Mouse (Mus musculus): ENCODE data around the gene Camkmt. TPM values are rescaled to one million over a fixed set of nuclear protein-coding genes. Genes with fewer than 3 reads are reported as not detected.

Gene Camkmt
- total and polyA plus RNA-seq, 3 experiments = 1.6 to 5.9 TPM; not detected in 1

GRCm38 (mm10) chr17:85086501-85086900 lies 3.9 kb upstream of the Camkmt start:
- no peak overlapping the region for H3K4me3 ChIP-seq (ENCODE audit: control insufficient read depth in 1 of 2, insufficient read depth in 1 of 2, low read depth in 2 of 2, low read length in 2 of 2)
- peaks cover 3 to 4% of the 10 kb centered on the region in 2 experiments; a peak in 2 of 4 replicates for H3K4me1 ChIP-seq (ENCODE audit: control insufficient read depth in 1 of 2, insufficient read depth in 2 of 2, low read length in 2 of 2)
- H3K36me3 ChIP-seq (ENCODE audit: control insufficient read depth in 1 of 2, insufficient read depth in 2 of 2, low read length in 2 of 2) = peaks cover 0 to 11% of the 10 kb centered on the region in 2 experiments; a peak in 2 of 4 replicates
- no peaks in the 10 kb centered on the region for H3K27me3 ChIP-seq (ENCODE audit: control insufficient read depth in 1 of 2, insufficient read depth in 2 of 2, low read length in 2 of 2)
- no peaks in the 10 kb centered on the region; the same call in 1 of the 2 replicates for H3K79me2 ChIP-seq (ENCODE audit: control insufficient read depth, insufficient read depth, low read length, poor library complexity)
- no peak overlapping the region for H3K9ac ChIP-seq (ENCODE audit: control insufficient read depth, low read depth, low read length, poor library complexity, severe bottlenecking)
- no peaks in the 10 kb centered on the region for H3K9me3 ChIP-seq (replicated peaks; ENCODE audit: insufficient read depth, low read length)
- no peak overlapping the region for H3K27ac ChIP-seq (ENCODE audit: control insufficient read depth, low read depth, low read length)
- TF ChIP-seq MAX (IDR thresholded peaks at IDR 0.05; ENCODE audit: low read length) (no peak), BHLHE40 (IDR thresholded peaks at IDR 0.05; ENCODE audit: borderline replicate concordance, low read depth, low read length) (no peak), TCF12 (IDR thresholded peaks at IDR 0.05; ENCODE audit: low read depth, low read length) (no peak), MAZ (IDR thresholded peaks at IDR 0.05; ENCODE audit: low read depth, low read length) (no peak), E2F4 (IDR thresholded peaks at IDR 0.05; ENCODE audit: borderline replicate concordance, low read depth, low read length) (no peak), ETS1 (IDR thresholded peaks at IDR 0.05; ENCODE audit: low read depth, low read length) (no peak), SIN3A (IDR thresholded peaks at IDR 0.05; ENCODE audit: low read length) (no peak), JUND (IDR thresholded peaks at IDR 0.05; ENCODE audit: low read depth, low read length) (no peak), GATA1 (IDR thresholded peaks at IDR 0.05; ENCODE audit: low read depth, low read length) (no peak)
- no peak for DNase-seq (ENCODE audit: low read depth, low spot score)

GRCm38 (mm10) chr17:85087591-85087990 lies 2.8 kb upstream of the Camkmt start:
- Histone ChIP-seq H3K4me1 (ENCODE audit: control insufficient read depth in 1 of 2, insufficient read depth in 2 of 2, low read length in 2 of 2) (peaks cover 3 to 4% of the 10 kb centered on the region in 2 experiments; a peak in 2 of 4 replicates), H3K9me3 (replicated peaks; ENCODE audit: insufficient read depth, low read length) (no peaks in the 10 kb centered on the region)
- TF ChIP-seq ETS1 (IDR thresholded peaks at IDR 0.05; ENCODE audit: low read depth, low read length) = no peak
- TF ChIP-seq ZMIZ1 (IDR thresholded peaks at IDR 0.05; ENCODE audit: low read depth, low read length) = no peak
- TF ChIP-seq ZKSCAN1 (IDR thresholded peaks at IDR 0.05; ENCODE audit: low read depth, low read length) = no peak
- no peak for TF ChIP-seq MAFK (IDR thresholded peaks at IDR 0.05; ENCODE audit: borderline replicate concordance, low read depth, low read length)
- TF ChIP-seq MAZ (IDR thresholded peaks at IDR 0.05; ENCODE audit: low read depth, low read length) = no peak
- TF ChIP-seq JUND (IDR thresholded peaks at IDR 0.05; ENCODE audit: low read depth, low read length) = no peak
- TF ChIP-seq TAL1 (IDR thresholded peaks at IDR 0.05; ENCODE audit: low read length) = no peak
- TF ChIP-seq HCFC1 (IDR thresholded peaks at IDR 0.05; ENCODE audit: low read depth, low read length) = no peak
- TF ChIP-seq NRF1 (IDR thresholded peaks at IDR 0.05; ENCODE audit: insufficient read depth, low read depth, low read length, poor library complexity, severe bottlenecking) = no peak
- TF ChIP-seq USF1 (IDR thresholded peaks at IDR 0.05; ENCODE audit: low read depth, low read length) = no peak
- TF ChIP-seq CHD1 (IDR thresholded peaks at IDR 0.05; ENCODE audit: low read depth, low read length) = no peak
- TF ChIP-seq KAT2A (conservative IDR thresholded peaks at IDR 0.05; ENCODE audit: low read depth, low read length) = no peak
- no peak for TF ChIP-seq TBP (IDR thresholded peaks at IDR 0.05; ENCODE audit: low read depth, low read length)
- TF ChIP-seq BHLHE40 (IDR thresholded peaks at IDR 0.05; ENCODE audit: borderline replicate concordance, low read depth, low read length) = no peak
- no peak for TF ChIP-seq ELF1 (IDR thresholded peaks at IDR 0.05; ENCODE audit: low read depth, low read length)
- TF ChIP-seq CHD2 (IDR thresholded peaks at IDR 0.05; ENCODE audit: low read length) = no peak

More at GRCm38 (mm10) chr17:85087591-85087990, 2.8 kb upstream of the Camkmt start:
- Histone ChIP-seq H3K36me3 (ENCODE audit: control insufficient read depth in 1 of 2, insufficient read depth in 2 of 2, low read length in 2 of 2) (peaks cover 0 to 11% of the 10 kb centered on the region in 2 experiments; a peak in 2 of 4 replicates), H3K27me3 (ENCODE audit: control insufficient read depth in 1 of 2, insufficient read depth in 2 of 2, low read length in 2 of 2) (no peaks in the 10 kb centered on the region), H3K27ac (ENCODE audit: control insufficient read depth, low read depth, low read length) (no peak overlapping the region), H3K9ac (ENCODE audit: control insufficient read depth, low read depth, low read length, poor library complexity, severe bottlenecking) (no peak overlapping the region), H3K79me2 (ENCODE audit: control insufficient read depth, insufficient read depth, low read length, poor library complexity) (no peaks in the 10 kb centered on the region; the same call in 1 of the 2 replicates), H3K4me3 (ENCODE audit: control insufficient read depth in 1 of 2, insufficient read depth in 1 of 2, low read depth in 2 of 2, low read length in 2 of 2) (no peak overlapping the region)
- no peak for DNase-seq (ENCODE audit: low read depth, low spot score)
